Mouse (Mus musculus) liver, adult 2 months (tissue): ENCODE results near the gene Aasdh.

Experiments used
- CTCF ChIP-seq: fragments of 200-500 bp; IDR thresholded peaks from 2 replicates; pipeline ENCODE4 v1.5.1; 2011; ENCODE audit warnings: low read depth, low read length, control low read depth
- POLR2A ChIP-seq: fragments of 200-500 bp; IDR thresholded peaks from 2 replicates; pipeline ENCODE4 v1.6.1; 2011; ENCODE audit warnings: low read length, control low read depth; ENCODE audit not compliant: insufficient read depth; ENCODE audit errors: extremely low read depth

- TF ChIP-seq CTCF (no peak), POLR2A (no peak)
Observed at GRCm38 (mm10) chr5:76945678-76946033, 40.3 kb upstream of the Aasdh start.
